Mouse (Mus musculus) heart, embryonic 16.5 days (tissue): Measurements from ENCODE around the gene Ski. TPM values are rescaled to one million over a fixed set of nuclear protein-coding genes. Genes with fewer than 3 reads are reported as not detected.

Source experiments
- ATAC-seq: fragments of 200-750 bp; cut with Nextera tagmentation; replicated peaks from 2 replicates; pipeline ENCODE4 v1.8.0; 2017; ENCODE audit warnings: moderate number of reproducible peaks; ENCODE audit not compliant: insufficient read depth, low FRiP score; ENCODE audit errors: extremely low read depth
- H3K27ac ChIP-seq: fragments of 300-500 bp; sonication (generic); 2 replicates; pipeline ENCODE4 v1.5.1; 2014; ENCODE audit warnings: mild to moderate bottlenecking, low read length, control low read depth, moderate library complexity
- H3K27me3 ChIP-seq: fragments of 300-500 bp; sonication (generic); 2 replicates; pipeline ENCODE4 v1.6.1; 2014; ENCODE audit warnings: low read length, mixed read lengths; ENCODE audit not compliant: control insufficient read depth, insufficient read depth
- H3K36me3 ChIP-seq: fragments of 300-500 bp; sonication (generic); 2 replicates; pipeline ENCODE4 v1.6.1; 2014; ENCODE audit not compliant: control insufficient read depth, insufficient read depth
- H3K4me1 ChIP-seq: fragments of 300-500 bp; sonication (generic); 2 replicates; pipeline ENCODE4 v1.6.1; 2014; ENCODE audit warnings: low read length, mixed read lengths; ENCODE audit not compliant: control insufficient read depth, insufficient read depth
- H3K4me2 ChIP-seq: fragments of 300-500 bp; sonication (generic); 2 replicates; pipeline ENCODE4 v1.6.1; 2014; ENCODE audit warnings: low read depth, mild to moderate bottlenecking, control low read depth, low read length
- H3K4me3 ChIP-seq: fragments of 300-500 bp; sonication (generic); 2 replicates; pipeline ENCODE4 v1.5.1; 2014; ENCODE audit warnings: mild to moderate bottlenecking, control low read depth, low read length
- H3K9ac ChIP-seq: fragments of 300-500 bp; sonication (generic); 2 replicates; pipeline ENCODE4 v1.6.1; 2014; ENCODE audit warnings: low read length, control low read depth
- H3K9me3 ChIP-seq: fragments of 300-500 bp; sonication (generic); replicated peaks from 2 replicates; pipeline ENCODE4 v1.6.1; 2016; ENCODE audit warnings: low read length; ENCODE audit not compliant: control insufficient read depth
- WGBS: fragments of 180-500 bp; shearing (Covaris S2); extraction: QIAGEN DNeasy Blood & Tissue Kit; methylation state at CpG from one replicate; pipeline ENCODE4 v1.1.7; 2014; 5-methylcytosine and 5-hydroxymethylcytosine counted together
- polyA plus RNA-seq: library from polyadenylated mRNA; unstranded; fragments of >200 nt; fragmentation: Nextera tagmentation; extraction: Ambion mirVana; gene quantifications from 2 replicates; pipeline ENCODE4 v1.2.1, GENCODE M21; 2015

The Ski gene
- polyA plus RNA-seq, 1 experiment from 2014 or later = 12.3 TPM

- no peak overlapping the region for H3K4me3 ChIP-seq
- peaks cover 3% of the 10 kb centered on the region; the same call in 1 of the 2 replicates for H3K36me3 ChIP-seq
- no peak overlapping the region for H3K4me2 ChIP-seq
- no peak overlapping the region for H3K9ac ChIP-seq
- H3K27me3 ChIP-seq = no peaks in the 10 kb centered on the region
- H3K4me1 ChIP-seq = peaks cover 74% of the 10 kb centered on the region
- no peak for ATAC-seq
- H3K9me3 ChIP-seq = no peaks in the 10 kb centered on the region
- H3K27ac ChIP-seq = no peak overlapping the region
Measured at GRCm38 (mm10) chr4:155209079-155209478, 13.3 kb downstream of the Ski start.

DNA sequence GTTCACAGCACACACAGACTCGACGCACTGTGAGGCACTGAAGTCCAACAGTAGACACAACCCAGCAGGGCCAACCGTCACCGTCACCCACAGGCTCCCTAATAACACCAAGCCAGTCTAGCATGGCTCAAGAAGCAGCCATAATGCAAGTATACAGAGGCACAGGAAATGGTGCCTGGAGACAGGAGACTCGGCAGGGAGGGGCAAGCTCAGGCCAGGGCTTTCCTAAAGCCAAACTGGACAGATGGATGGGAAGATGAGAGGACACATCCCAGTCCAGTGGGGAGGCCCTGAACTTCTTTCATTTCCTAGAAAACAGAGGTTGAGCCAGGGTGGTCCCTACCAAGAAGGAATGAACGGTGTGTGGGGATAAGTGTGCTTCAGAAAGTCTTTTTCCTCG is 13.8 kb downstream of the Ski start:
- Histone ChIP-seq H3K4me2 (no peak overlapping the region), H3K4me3 (no peak overlapping the region), H3K9me3 (no peaks in the 10 kb centered on the region), H3K9ac (no peak overlapping the region), H3K36me3 (peaks cover 3% of the 10 kb centered on the region; the same call in 1 of the 2 replicates), H3K27me3 (no peaks in the 10 kb centered on the region), H3K4me1 (peaks cover 70% of the 10 kb centered on the region), H3K27ac (no peak overlapping the region)
- ATAC-seq = no peak
- 62% methylated on average over 7 of the region's 7 CpGs for WGBS

DNA sequence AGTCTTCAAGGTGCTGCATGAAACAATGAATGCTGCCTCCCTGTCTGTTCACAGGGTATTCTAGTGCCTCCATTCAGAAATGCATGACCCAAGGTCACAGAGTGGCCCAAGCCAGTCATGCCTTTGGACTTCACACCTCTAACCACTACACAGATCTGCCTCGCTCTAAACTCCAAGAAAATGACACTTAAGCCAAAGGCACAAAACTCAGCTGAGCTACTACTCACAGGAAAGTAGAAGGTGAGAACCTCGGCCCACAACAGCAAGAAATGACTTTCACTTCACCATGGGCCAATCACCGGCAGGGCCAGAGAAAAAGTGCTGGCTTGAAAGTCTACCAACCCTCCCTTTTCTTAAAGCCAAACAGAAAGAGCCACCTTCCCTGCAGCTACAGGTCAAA is 14.6 kb downstream of the Ski start:
- H3K4me3 ChIP-seq = no peak overlapping the region
- peaks cover 66% of the 10 kb centered on the region for H3K4me1 ChIP-seq
- H3K9ac ChIP-seq = no peak overlapping the region
- H3K27me3 ChIP-seq = no peaks in the 10 kb centered on the region
- no peaks in the 10 kb centered on the region for H3K9me3 ChIP-seq
- peaks cover 3% of the 10 kb centered on the region; the same call in 1 of the 2 replicates for H3K36me3 ChIP-seq
- H3K4me2 ChIP-seq = no peak overlapping the region
- H3K27ac ChIP-seq = peak overlapping the region; percentile 40
- ATAC-seq = no peak
- 66% methylated on average over 3 of the region's 3 CpGs for WGBS

GRCm38 (mm10) chr4:155206498-155206897 is 15.9 kb downstream of the Ski start:
- Histone ChIP-seq H3K36me3 (peaks cover 3% of the 10 kb centered on the region; the same call in 1 of the 2 replicates), H3K4me1 (peaks cover 74% of the 10 kb centered on the region), H3K4me3 (no peak overlapping the region), H3K9ac (no peak overlapping the region), H3K4me2 (no peak overlapping the region), H3K9me3 (no peaks in the 10 kb centered on the region), H3K27me3 (no peaks in the 10 kb centered on the region), H3K27ac (no peak overlapping the region)
- WGBS = 58% methylated on average over 6 of the region's 8 CpGs
- ATAC-seq = no peak

GRCm38 (mm10) chr4:155205919-155206318 is 16.5 kb downstream of the Ski start:
- H3K9me3 ChIP-seq = no peaks in the 10 kb centered on the region
- 66% methylated on average over 6 of the region's 6 CpGs for WGBS
- peaks cover 74% of the 10 kb centered on the region for H3K4me1 ChIP-seq
- H3K36me3 ChIP-seq = peaks cover 3% of the 10 kb centered on the region; the same call in 1 of the 2 replicates
- no peak overlapping the region for H3K27ac ChIP-seq
- H3K4me2 ChIP-seq = no peak overlapping the region
- H3K27me3 ChIP-seq = no peaks in the 10 kb centered on the region
- H3K4me3 ChIP-seq = no peak overlapping the region
- no peak overlapping the region for H3K9ac ChIP-seq
- no peak for ATAC-seq

DNA sequence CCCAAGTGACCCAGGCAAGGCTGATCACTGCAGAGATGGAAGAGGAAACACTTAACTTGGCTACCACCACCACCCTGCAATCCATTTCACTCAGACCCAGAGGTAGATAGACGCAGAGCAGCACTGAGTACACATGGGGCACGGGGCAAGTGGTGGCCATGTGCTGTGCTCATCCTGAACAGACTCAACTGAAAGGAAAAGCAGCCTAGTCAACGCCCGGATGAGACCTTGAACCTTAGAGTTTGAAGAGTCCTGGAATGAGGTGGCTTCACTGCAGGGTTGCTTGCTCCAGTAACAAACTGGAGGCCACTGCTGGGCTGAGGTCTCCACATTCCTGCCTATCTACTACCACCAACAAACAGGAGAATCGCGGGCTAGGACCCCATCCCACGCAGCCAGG is 20.6 kb downstream of the Ski start:
- 71% methylated on average over 7 of the region's 7 CpGs for whole genome bisulfite sequencing
- no peak overlapping the region for H3K4me3 ChIP-seq
- H3K27ac ChIP-seq = peak overlapping the region; percentile 69; the same call in 1 of the 2 replicates
- peaks cover 69% of the 10 kb centered on the region for H3K4me1 ChIP-seq
- H3K4me2 ChIP-seq = no peak overlapping the region
- H3K27me3 ChIP-seq = no peaks in the 10 kb centered on the region
- H3K36me3 ChIP-seq = no peaks in the 10 kb centered on the region
- no peak overlapping the region for H3K9ac ChIP-seq
- no peaks in the 10 kb centered on the region for H3K9me3 ChIP-seq
- no peak for ATAC-seq

DNA sequence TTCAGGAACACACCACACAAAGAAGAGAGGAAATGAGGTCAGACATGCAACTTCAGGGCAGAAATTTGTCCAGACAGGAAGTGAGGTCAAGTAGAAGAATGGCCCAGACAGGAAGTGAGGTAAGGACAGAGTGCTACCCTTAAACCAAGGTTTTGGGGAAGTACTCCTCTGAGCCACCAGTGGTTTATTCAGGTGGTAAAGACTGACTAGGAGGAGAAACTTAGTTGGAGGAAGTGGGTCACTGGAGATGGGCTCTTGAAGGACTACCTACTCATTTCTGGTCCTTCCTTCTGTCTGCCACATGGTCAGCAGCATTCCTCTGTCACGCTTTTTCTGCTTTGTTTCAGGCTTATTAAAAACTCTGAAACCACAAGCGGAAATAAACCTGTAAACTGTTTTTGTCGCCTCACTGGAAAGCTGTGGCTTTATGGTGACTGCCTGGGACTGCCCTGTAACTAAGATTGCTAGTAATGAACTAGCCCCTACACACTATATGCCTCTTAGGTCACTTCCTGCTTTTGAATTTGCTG is 21.5 kb downstream of the Ski start:
- H3K4me2 ChIP-seq = peak overlapping the region; percentile 11; the same call in 1 of the 2 replicates
- WGBS = 70% methylated on average over 3 of the region's 3 CpGs
- H3K9ac ChIP-seq = no peak overlapping the region
- no peaks in the 10 kb centered on the region for H3K36me3 ChIP-seq
- H3K4me3 ChIP-seq = no peak overlapping the region
- peak; percentile 64 for ATAC-seq
- peak overlapping the region; percentile 69 for H3K27ac ChIP-seq
- H3K27me3 ChIP-seq = no peaks in the 10 kb centered on the region
- no peaks in the 10 kb centered on the region for H3K9me3 ChIP-seq
- H3K4me1 ChIP-seq = peaks cover 69% of the 10 kb centered on the region

DNA sequence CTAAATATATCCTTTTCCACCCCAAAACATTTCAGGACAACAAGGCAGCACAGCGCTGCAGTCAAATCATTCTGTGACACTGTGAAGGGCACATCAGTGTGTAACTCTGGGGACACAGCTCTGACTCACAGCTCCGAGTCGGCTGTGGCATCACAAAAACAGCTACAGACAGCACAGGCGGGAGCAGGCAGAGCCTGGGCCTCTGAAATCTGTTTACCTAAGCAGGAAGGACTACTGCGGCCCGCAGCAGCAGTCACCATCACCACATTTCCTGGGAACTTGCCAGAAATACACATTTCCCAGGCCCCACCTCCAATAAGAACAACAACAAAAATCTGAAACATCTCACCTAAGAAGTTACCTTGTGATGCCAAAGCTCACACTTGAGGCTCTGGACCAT is 24.7 kb downstream of the Ski start:
- Histone ChIP-seq H3K4me1 (peaks cover 73% of the 10 kb centered on the region), H3K9me3 (no peaks in the 10 kb centered on the region), H3K9ac (peak overlapping the region; percentile 42), H3K4me2 (no peak overlapping the region), H3K4me3 (no peak overlapping the region), H3K27ac (0 out of 2 replicates have a peak overlapping the region, but pooled peaks have one; percentile 14), H3K27me3 (no peaks in the 10 kb centered on the region), H3K36me3 (no peaks in the 10 kb centered on the region)
- ATAC-seq = no peak
- WGBS = 18% methylated on average over 6 of the region's 6 CpGs

GRCm38 (mm10) chr4:155195204-155195603 is 27.2 kb downstream of the Ski start:
- Histone ChIP-seq H3K27me3 (no peaks in the 10 kb centered on the region), H3K4me3 (no peak overlapping the region), H3K4me1 (peaks cover 61% of the 10 kb centered on the region), H3K9ac (no peak overlapping the region), H3K27ac (no peak overlapping the region), H3K4me2 (no peak overlapping the region), H3K36me3 (no peaks in the 10 kb centered on the region), H3K9me3 (no peaks in the 10 kb centered on the region)
- WGBS = 87% methylated on average over 9 of the region's 9 CpGs
- no peak for ATAC-seq
